20 mouse cellular contexts compared by ENCODE assay signal in genomic region chr17:24746986-24747385, GRCm38 (mm10). TPM values are rescaled to one million over a fixed set of nuclear protein-coding genes. Genes with fewer than 3 reads are reported as not detected.
DNase-seq lines count a peak whose midpoint lies in the region; ATAC-seq and TF ChIP-seq lines count a peak whose summit lies in the region.
"Had no signal": no experiment of that assay in that cellular context is flagged by ENCODE, and none has a peak within 500 bp of the region (broad histone marks: within the 10 kb centered on the region; RNA-seq: fewer than 3 reads in every experiment).

No protein-coding gene starts in this region.

- peak; percentile 55; the same call in 1 of the 2 replicates for ATAC-seq in kidney, embryonic 16.5 days (ENCODE audit: low FRiP score, low TSS enrichment)
- ATAC-seq in stomach, embryonic 14.5 days (ENCODE audit: insufficient number of reproducible peaks, insufficient read depth, low FRiP score, low read depth) = peak; percentile 25; the same call in 1 of the 2 replicates
- ATAC-seq in stomach, postnatal 0 days (ENCODE audit: low FRiP score, low TSS enrichment) = no peak
- ATAC-seq in embryonic facial prominence, embryonic 14.5 days (ENCODE audit: low read depth) = peak; percentile 56
- ATAC-seq: liver, postnatal 0 days; Patski had no signal

- H3K4me1 ChIP-seq in kidney, embryonic 16.5 days (ENCODE audit: insufficient read depth, low read length) = peaks cover 8% of the 10 kb centered on the region; the same call in 1 of the 2 replicates
- peaks cover 4% of the 10 kb centered on the region; the same call in 1 of the 2 replicates for H3K4me1 ChIP-seq in stomach, embryonic 14.5 days (ENCODE audit: control insufficient read depth, insufficient read depth, low read length)
- no peaks in the 10 kb centered on the region for H3K4me1 ChIP-seq in stomach, postnatal 0 days (replicated peaks; ENCODE audit: control insufficient read depth, insufficient read depth)
- H3K4me1 ChIP-seq in embryonic facial prominence, embryonic 14.5 days (ENCODE audit: control insufficient read depth, insufficient read depth, low read length) = peaks cover 8% of the 10 kb centered on the region; the same call in 1 of the 2 replicates
- H3K4me1 ChIP-seq: neural tube, embryonic 12.5 days had no signal

- no peaks in the 10 kb centered on the region for H3K36me3 ChIP-seq in kidney, embryonic 16.5 days (ENCODE audit: insufficient read depth, low read length)
- no peaks in the 10 kb centered on the region; the same call in 1 of the 2 replicates for H3K36me3 ChIP-seq in stomach, embryonic 14.5 days (ENCODE audit: control insufficient read depth, insufficient read depth, low read length)
- 0 out of 2 replicates have a peak, but pooled peaks cover 1% of the 10 kb centered on the region for H3K36me3 ChIP-seq in stomach, postnatal 0 days (ENCODE audit: control insufficient read depth, insufficient read depth, low read length)
- no peaks in the 10 kb centered on the region for H3K36me3 ChIP-seq in embryonic facial prominence, embryonic 14.5 days (ENCODE audit: control insufficient read depth, insufficient read depth, low read length)
- H3K36me3 ChIP-seq: forebrain, embryonic 12.5 days had no signal

- no peak overlapping the region for H3K4me2 ChIP-seq in kidney, embryonic 16.5 days (replicated peaks; ENCODE audit: low read depth, low read length)
- no peak overlapping the region for H3K4me2 ChIP-seq in stomach, embryonic 14.5 days (replicated peaks; ENCODE audit: low read depth, low read length)
- H3K4me2 ChIP-seq in stomach, postnatal 0 days (replicated peaks; ENCODE audit: low read depth) = no peak overlapping the region
- no peak overlapping the region for H3K4me2 ChIP-seq in embryonic facial prominence, embryonic 14.5 days (ENCODE audit: low read depth, low read length)
- H3K4me2 ChIP-seq: forebrain, embryonic 12.5 days; neural tube, embryonic 12.5 days had no signal

- WGBS in kidney, embryonic 16.5 days = 37% methylated on average over 4 of the region's 4 CpGs
- WGBS in stomach, embryonic 14.5 days = 43% methylated on average over 4 of the region's 4 CpGs
- 48% methylated on average over 4 of the region's 4 CpGs for WGBS in stomach, postnatal 0 days
- 24% methylated on average over 4 of the region's 4 CpGs for WGBS in embryonic facial prominence, embryonic 14.5 days

- H3K9me3 ChIP-seq in kidney, embryonic 16.5 days (ENCODE audit: low read length) = no peaks in the 10 kb centered on the region
- no peaks in the 10 kb centered on the region for H3K9me3 ChIP-seq in stomach, embryonic 14.5 days (ENCODE audit: control insufficient read depth, low read depth, low read length)
- H3K9me3 ChIP-seq in stomach, postnatal 0 days (ENCODE audit: control insufficient read depth, low read length) = no peaks in the 10 kb centered on the region
- no peaks in the 10 kb centered on the region for H3K9me3 ChIP-seq in embryonic facial prominence, embryonic 14.5 days (ENCODE audit: control insufficient read depth, low read length)
- H3K9me3 ChIP-seq: forebrain, embryonic 12.5 days; heart, embryonic 10.5 days; hindbrain, embryonic 10.5 days; megakaryocyte, embryonic 14.5 days; neural tube, embryonic 12.5 days had no signal

- no peak overlapping the region for H3K4me3 ChIP-seq in kidney, embryonic 16.5 days (ENCODE audit: low read length)
- no peak overlapping the region for H3K4me3 ChIP-seq in stomach, embryonic 14.5 days (ENCODE audit: low read depth, low read length)
- H3K4me3 ChIP-seq in stomach, postnatal 0 days (ENCODE audit: low read depth, low read length) = no peak overlapping the region
- no peak overlapping the region for H3K4me3 ChIP-seq in embryonic facial prominence, embryonic 14.5 days (ENCODE audit: low read depth, low read length)
- H3K4me3 ChIP-seq: forebrain, embryonic 12.5 days; gastrocnemius, adult 2 months; heart, embryonic 10.5 days; hindbrain, embryonic 10.5 days; megakaryocyte, embryonic 14.5 days; neural tube, embryonic 12.5 days had no signal

- DNase-seq in kidney, postnatal 4 days = no peak
- DNase-seq in stomach, postnatal 0 days (ENCODE audit: low spot score) = no peak
- DNase-seq in embryonic facial prominence, embryonic 14.5 days (ENCODE audit: low spot score) = peak; percentile 68
- DNase-seq in cerebellum, adult 9-11 months = no peak
- DNase-seq in right cerebral cortex, adult 18-20 months = no peak
- DNase-seq: cerebellum, adult 2 months; gastrocnemius, adult 2 months; kidney, postnatal 25 days; layer of hippocampus, adult 9-11 months; liver, postnatal 0 days; thymus, postnatal 36 days had no signal

- H3K9ac ChIP-seq in kidney, embryonic 16.5 days (replicated peaks; ENCODE audit: low read length) = no peak overlapping the region
- no peak overlapping the region for H3K9ac ChIP-seq in stomach, embryonic 14.5 days (replicated peaks; ENCODE audit: low read depth, low read length)
- no peak overlapping the region for H3K9ac ChIP-seq in stomach, postnatal 0 days (ENCODE audit: low read length)
- H3K9ac ChIP-seq in embryonic facial prominence, embryonic 14.5 days (ENCODE audit: low read depth, low read length) = no peak overlapping the region; the same call in 1 of the 2 replicates
- H3K9ac ChIP-seq: forebrain, embryonic 12.5 days; liver, postnatal 0 days; neural tube, embryonic 12.5 days had no signal

- no peak for TF ChIP-seq EP300 in stomach, postnatal 0 days (optimal IDR thresholded peaks at IDR 0.05)

- TF ChIP-seq CTCF in stomach, postnatal 0 days (IDR thresholded peaks at IDR 0.05; ENCODE audit: low read depth) = no peak

- peaks cover 22% of the 10 kb centered on the region for H3K27me3 ChIP-seq in kidney, embryonic 16.5 days (ENCODE audit: insufficient read depth, low read length)
- H3K27me3 ChIP-seq in stomach, embryonic 14.5 days (ENCODE audit: control insufficient read depth, insufficient read depth, low read length) = peaks cover 10% of the 10 kb centered on the region
- no peaks in the 10 kb centered on the region for H3K27me3 ChIP-seq in stomach, postnatal 0 days (ENCODE audit: control insufficient read depth, insufficient read depth, low read length)
- H3K27me3 ChIP-seq in embryonic facial prominence, embryonic 14.5 days (replicated peaks; ENCODE audit: control insufficient read depth, insufficient read depth, low read length) = peaks cover 20% of the 10 kb centered on the region
- H3K27me3 ChIP-seq: Patski had no signal

- H3K27ac ChIP-seq in kidney, embryonic 16.5 days (ENCODE audit: low read length) = no peak overlapping the region
- H3K27ac ChIP-seq in stomach, embryonic 14.5 days (ENCODE audit: low read length) = no peak overlapping the region
- no peak overlapping the region for H3K27ac ChIP-seq in stomach, postnatal 0 days (replicated peaks)
- peak overlapping the region; percentile 52; the same call in 1 of the 2 replicates for H3K27ac ChIP-seq in embryonic facial prominence, embryonic 14.5 days (replicated peaks; ENCODE audit: low read depth, low read length)
- H3K27ac ChIP-seq: forebrain, embryonic 12.5 days; gastrocnemius, adult 2 months; heart, embryonic 10.5 days; hindbrain, embryonic 10.5 days; neural tube, embryonic 12.5 days had no signal

RNA-seq across cellular contexts. Expression of gene Hs3st6, which starts 5.8 kb away (rescaled TPM):
- polyA plus RNA-seq in kidney, embryonic 16.5 days (2015; fragmentation: Nextera tagmentation; extraction: Ambion mirVana) = 23.0 and 27.6 TPM in 2 replicates
- 1.1 and 1.5 TPM in 2 replicates for polyA plus RNA-seq in stomach, embryonic 14.5 days (2014; fragmentation: Nextera tagmentation; extraction: Ambion mirVana)
- polyA plus RNA-seq in stomach, postnatal 0 days (2015; fragmentation: Nextera tagmentation; extraction: Ambion mirVana) = 1.4 and 1.8 TPM in 2 replicates
- polyA plus RNA-seq in embryonic facial prominence, embryonic 14.5 days (2014; fragmentation: Nextera tagmentation; extraction: Ambion mirVana) = 10.1 and 11.7 TPM in 2 replicates

RNA-seq across cellular contexts. Expression of gene Msrb1, which starts 10.5 kb away (rescaled TPM):
- polyA plus RNA-seq in kidney, embryonic 16.5 days (2015; fragmentation: Nextera tagmentation; extraction: Ambion mirVana) = 33.3 and 33.8 TPM in 2 replicates
- polyA plus RNA-seq in stomach, embryonic 14.5 days (2014; fragmentation: Nextera tagmentation; extraction: Ambion mirVana) = 40.3 and 41.3 TPM in 2 replicates
- polyA plus RNA-seq in stomach, postnatal 0 days (2015; fragmentation: Nextera tagmentation; extraction: Ambion mirVana) = 51.7 and 54.2 TPM in 2 replicates
- 28.7 and 30.3 TPM in 2 replicates for polyA plus RNA-seq in embryonic facial prominence, embryonic 14.5 days (2014; fragmentation: Nextera tagmentation; extraction: Ambion mirVana)

RNA-seq across cellular contexts. Expression of gene Rpl3l, which starts 19.4 kb away (rescaled TPM):
- polyA plus RNA-seq in kidney, embryonic 16.5 days (2015; fragmentation: Nextera tagmentation; extraction: Ambion mirVana) = 0.15 TPM in 1 of 2 replicates, not detected in the other
- polyA plus RNA-seq in stomach, embryonic 14.5 days (2014; fragmentation: Nextera tagmentation; extraction: Ambion mirVana) = 0.26 TPM in 1 of 2 replicates, not detected in the other
- 0.23 and 0.28 TPM in 2 replicates for polyA plus RNA-seq in stomach, postnatal 0 days (2015; fragmentation: Nextera tagmentation; extraction: Ambion mirVana)
- polyA plus RNA-seq in embryonic facial prominence, embryonic 14.5 days (2014; fragmentation: Nextera tagmentation; extraction: Ambion mirVana) = 0.39 TPM in 1 of 2 replicates, not detected in the other
- polyA plus RNA-seq: forebrain, embryonic 12.5 days; hindbrain, embryonic 10.5 days; liver, adult 2 months; neural tube, embryonic 12.5 days had no signal

RNA-seq across cellular contexts. Expression of gene Ndufb10, which starts 22.7 kb away (rescaled TPM):
- polyA plus RNA-seq in kidney, embryonic 16.5 days (2015; fragmentation: Nextera tagmentation; extraction: Ambion mirVana) = 258 and 262 TPM in 2 replicates
- polyA plus RNA-seq in stomach, embryonic 14.5 days (2014; fragmentation: Nextera tagmentation; extraction: Ambion mirVana) = 226 and 259 TPM in 2 replicates
- 256 and 269 TPM in 2 replicates for polyA plus RNA-seq in stomach, postnatal 0 days (2015; fragmentation: Nextera tagmentation; extraction: Ambion mirVana)
- 233 and 267 TPM in 2 replicates for polyA plus RNA-seq in embryonic facial prominence, embryonic 14.5 days (2014; fragmentation: Nextera tagmentation; extraction: Ambion mirVana)

RNA-seq across cellular contexts. Expression of gene Rps2, which starts 29.1 kb away (rescaled TPM):
- 1,489 and 1,547 TPM in 2 replicates for polyA plus RNA-seq in kidney, embryonic 16.5 days (2015; fragmentation: Nextera tagmentation; extraction: Ambion mirVana)
- 1,483 and 1,587 TPM in 2 replicates for polyA plus RNA-seq in stomach, embryonic 14.5 days (2014; fragmentation: Nextera tagmentation; extraction: Ambion mirVana)
- polyA plus RNA-seq in stomach, postnatal 0 days (2015; fragmentation: Nextera tagmentation; extraction: Ambion mirVana) = 1,081 and 1,135 TPM in 2 replicates
- polyA plus RNA-seq in embryonic facial prominence, embryonic 14.5 days (2014; fragmentation: Nextera tagmentation; extraction: Ambion mirVana) = 1,571 and 1,579 TPM in 2 replicates
